Mouse (Mus musculus): Measurements from ENCODE around the gene Ly6g5b. TPM values are rescaled to one million over a fixed set of nuclear protein-coding genes. Genes with fewer than 3 reads are reported as not detected.

Ly6g5b gene
- 0.74 TPM in 1 of 2 replicates, not detected in the other for polyA plus RNA-seq (2011; ENCODE audit: insufficient read length, low read depth, missing spikeins)

DNA sequence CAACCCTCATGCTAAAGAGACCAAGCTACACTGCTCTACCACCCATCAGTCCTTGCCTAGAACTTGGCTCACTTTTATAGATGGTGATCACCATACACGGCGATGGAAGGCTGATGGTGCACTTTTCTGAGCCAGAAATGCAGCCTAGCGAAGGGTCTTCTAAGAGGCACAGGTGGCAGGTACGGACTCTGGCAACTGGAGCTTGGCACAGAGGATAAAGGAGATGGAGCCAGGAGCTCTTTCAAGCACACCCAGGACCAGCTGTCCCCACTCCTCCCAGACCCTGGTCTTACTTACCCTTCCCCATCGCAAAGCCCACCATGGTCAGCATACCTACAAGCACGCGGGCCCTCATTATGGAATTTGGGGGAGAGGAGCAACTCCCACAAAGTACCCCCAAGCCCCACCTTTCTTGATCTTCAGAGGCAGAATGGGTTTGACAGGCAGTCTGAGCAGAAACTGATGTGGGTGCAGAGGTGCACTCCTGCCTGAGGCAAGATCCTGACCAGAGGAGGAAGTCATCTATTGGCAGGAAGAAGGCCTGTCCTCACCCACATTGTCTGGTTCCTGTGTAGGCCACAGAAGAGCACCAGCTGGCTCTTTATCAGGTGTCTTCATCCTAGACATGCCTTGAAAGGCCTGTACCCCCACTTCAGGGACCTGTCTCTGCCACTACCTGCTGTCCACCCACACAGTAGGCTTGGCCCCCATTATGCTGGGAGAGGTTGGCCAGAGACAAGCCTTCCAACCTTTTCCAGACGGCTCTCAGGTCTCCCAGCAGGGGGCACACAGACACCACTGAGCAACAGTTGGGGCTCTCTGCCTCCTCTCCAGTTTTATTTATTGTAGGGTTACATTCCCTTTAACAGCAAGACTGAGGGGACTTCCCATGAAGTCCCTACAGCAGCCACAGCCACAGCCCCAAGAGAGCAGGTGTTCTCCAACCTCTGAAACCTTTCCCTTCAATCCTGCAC is at the start of gene Ly6g5b:
Gene Ly6g5b (minus strand): TSS at position 383 of the 974 bp plus-strand sequence.
- Histone ChIP-seq H3K27ac (ENCODE audit: insufficient read depth, low read length) (no peak within 1 kb of the TSS), H3K4me3 (ENCODE audit: insufficient read depth, low read length) (no peak within 1 kb of the TSS), H3K4me1 (ENCODE audit: control insufficient read depth, insufficient read depth, low read length) (no peaks in the 10 kb centered on the region)
- TF ChIP-seq CTCF (IDR thresholded peaks at IDR 0.05; ENCODE audit: borderline replicate concordance, insufficient read depth, low read length) (0 out of 2 replicates have a peak, but pooled peaks have one; percentile 2), POLR2A (IDR thresholded peaks at IDR 0.05; ENCODE audit: low read depth, low read length) (no peak)

DNA sequence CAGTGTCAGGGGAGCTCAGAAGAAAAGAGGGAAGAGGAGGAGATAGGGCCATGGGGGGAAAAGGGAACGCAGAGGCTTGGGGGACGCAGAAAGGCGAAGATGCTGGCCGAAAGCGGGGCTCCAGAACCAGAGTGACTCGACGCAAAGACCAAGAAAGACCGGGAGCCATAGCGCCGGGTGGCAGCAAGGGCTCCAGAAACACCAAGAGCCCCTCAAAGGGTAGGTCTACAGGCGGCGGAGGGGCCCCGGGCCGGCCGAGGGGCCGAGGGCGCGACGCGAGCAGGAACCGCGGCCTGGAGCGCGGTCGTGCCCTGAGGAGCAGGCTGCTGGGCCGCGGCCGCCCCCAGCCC is 49.0 kb upstream of the Ly6g5b start:
- Histone ChIP-seq H3K4me3 (ENCODE audit: insufficient read depth, low read length) (peak overlapping the region; percentile 100), H3K4me1 (ENCODE audit: control insufficient read depth, insufficient read depth, low read length) (no peaks in the 10 kb centered on the region), H3K27ac (ENCODE audit: insufficient read depth, low read length) (peak overlapping the region; percentile 51)
- TF ChIP-seq CTCF (IDR thresholded peaks at IDR 0.05; ENCODE audit: borderline replicate concordance, insufficient read depth, low read length) (no peak), POLR2A (IDR thresholded peaks at IDR 0.05; ENCODE audit: low read depth, low read length) (no peak)

DNA sequence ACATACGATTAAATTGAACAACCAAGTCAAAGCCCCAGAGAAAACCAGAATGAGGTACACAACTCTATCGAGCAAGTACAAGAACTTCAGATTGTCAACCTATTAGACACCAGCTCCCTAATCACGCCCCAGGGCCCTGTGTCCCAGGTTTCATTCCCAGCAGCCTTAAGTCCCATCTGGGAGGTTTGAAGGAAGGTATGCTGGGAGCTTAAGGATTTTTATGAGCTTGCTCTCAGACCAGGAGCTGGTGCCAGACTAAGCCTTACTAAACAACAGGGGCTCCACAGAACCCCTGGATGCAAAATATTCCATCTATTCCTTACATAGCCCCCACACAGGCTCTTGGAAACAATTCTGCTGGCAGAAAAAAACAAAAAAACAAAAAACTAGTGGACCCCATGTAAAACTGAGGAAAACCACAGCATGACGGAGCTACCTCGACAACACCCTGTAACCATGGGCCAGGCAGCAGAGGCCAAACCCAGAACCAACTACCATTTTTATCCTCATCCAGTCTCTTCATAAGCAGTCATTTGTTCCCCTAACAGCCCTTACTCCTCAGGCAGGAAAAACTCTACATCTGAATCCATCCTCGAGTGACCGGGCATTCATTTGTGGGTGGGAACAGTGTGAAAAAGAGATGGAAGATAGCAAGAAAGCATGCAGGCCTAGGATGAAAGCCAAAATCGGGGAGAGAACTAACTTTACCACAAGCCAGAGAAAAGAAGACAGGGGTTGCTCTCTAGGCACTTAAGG is 48.3 kb upstream of the Ly6g5b start:
- no peak for TF ChIP-seq POLR2A (IDR thresholded peaks at IDR 0.05; ENCODE audit: low read depth, low read length)
- TF ChIP-seq CTCF (IDR thresholded peaks at IDR 0.05; ENCODE audit: borderline replicate concordance, insufficient read depth, low read length) = no peak
- peak overlapping the region; percentile 100 for H3K4me3 ChIP-seq (ENCODE audit: insufficient read depth, low read length)
- H3K27ac ChIP-seq (ENCODE audit: insufficient read depth, low read length) = peak overlapping the region; percentile 51
- H3K4me1 ChIP-seq (ENCODE audit: control insufficient read depth, insufficient read depth, low read length) = no peaks in the 10 kb centered on the region

DNA sequence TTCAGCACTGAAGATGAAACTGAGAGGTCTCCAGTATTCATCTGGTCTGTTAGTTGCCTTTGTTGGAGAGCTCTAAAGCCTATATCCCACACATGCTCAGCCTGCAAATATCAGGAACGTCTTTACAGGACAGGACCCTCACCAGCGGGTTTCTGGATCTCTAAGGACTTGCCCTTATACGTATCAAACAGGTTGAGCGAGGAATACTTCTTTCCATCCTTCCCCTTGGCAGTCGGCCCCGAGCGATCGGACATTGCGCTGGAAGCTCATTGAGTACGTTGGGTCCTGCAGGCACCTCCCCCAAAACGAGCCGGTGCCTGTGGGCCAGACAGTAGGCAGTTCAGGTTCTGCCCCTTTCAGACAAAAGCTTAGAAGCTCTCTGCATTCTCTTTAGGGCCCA is 47.5 kb upstream of the Ly6g5b start:
- Histone ChIP-seq H3K4me1 (ENCODE audit: control insufficient read depth, insufficient read depth, low read length) (no peaks in the 10 kb centered on the region), H3K27ac (ENCODE audit: insufficient read depth, low read length) (no peak overlapping the region), H3K4me3 (ENCODE audit: insufficient read depth, low read length) (peak overlapping the region; percentile 100)
- TF ChIP-seq POLR2A (IDR thresholded peaks at IDR 0.05; ENCODE audit: low read depth, low read length) (no peak), CTCF (IDR thresholded peaks at IDR 0.05; ENCODE audit: borderline replicate concordance, insufficient read depth, low read length) (no peak)

DNA sequence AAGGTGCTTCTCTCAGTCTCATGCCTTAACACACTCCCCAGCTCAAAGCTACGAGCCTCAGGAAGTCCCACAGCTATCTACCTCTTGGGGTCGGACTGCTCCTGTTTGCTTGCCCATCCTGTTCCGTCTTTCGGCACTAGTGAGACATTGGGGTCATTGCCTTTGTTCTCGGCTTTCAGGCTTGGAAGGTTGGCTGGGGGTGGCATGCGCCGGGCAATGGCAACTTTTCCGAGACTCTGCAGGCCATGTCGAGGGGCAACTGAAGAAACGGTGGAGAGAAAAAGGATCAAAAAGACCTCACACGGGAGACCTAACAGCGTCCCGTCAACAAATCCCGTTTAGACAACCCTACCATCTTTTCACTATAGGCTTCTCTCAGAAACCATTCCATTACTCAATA is 46.9 kb upstream of the Ly6g5b start:
- TF ChIP-seq CTCF (IDR thresholded peaks at IDR 0.05; ENCODE audit: borderline replicate concordance, insufficient read depth, low read length) (no peak), POLR2A (IDR thresholded peaks at IDR 0.05; ENCODE audit: low read depth, low read length) (no peak)
- peak overlapping the region; percentile 100 for H3K4me3 ChIP-seq (ENCODE audit: insufficient read depth, low read length)
- no peaks in the 10 kb centered on the region for H3K4me1 ChIP-seq (ENCODE audit: control insufficient read depth, insufficient read depth, low read length)
- no peak overlapping the region for H3K27ac ChIP-seq (ENCODE audit: insufficient read depth, low read length)

DNA sequence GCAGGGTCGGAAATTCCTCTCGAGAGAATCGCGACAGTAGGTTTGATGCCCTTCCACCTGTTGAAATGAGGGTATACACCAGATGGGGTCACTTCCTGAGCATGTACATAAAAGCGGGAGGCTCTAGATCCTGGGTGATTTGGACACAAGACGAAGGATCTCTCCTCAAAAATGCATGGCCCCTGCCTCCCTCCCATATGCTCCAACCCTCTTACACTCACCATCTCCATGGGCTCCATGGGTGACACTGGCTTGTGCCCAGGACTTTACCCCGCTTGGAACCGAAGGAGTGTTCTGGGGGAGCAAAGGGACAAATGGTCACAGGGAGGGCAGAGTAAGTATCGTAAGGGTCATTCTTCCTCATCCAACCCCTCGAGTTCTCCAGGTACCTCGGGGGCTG is 46.2 kb upstream of the Ly6g5b start:
- Histone ChIP-seq H3K27ac (ENCODE audit: insufficient read depth, low read length) (no peak overlapping the region), H3K4me1 (ENCODE audit: control insufficient read depth, insufficient read depth, low read length) (no peaks in the 10 kb centered on the region), H3K4me3 (ENCODE audit: insufficient read depth, low read length) (no peak overlapping the region)
- TF ChIP-seq POLR2A (IDR thresholded peaks at IDR 0.05; ENCODE audit: low read depth, low read length) (no peak), CTCF (IDR thresholded peaks at IDR 0.05; ENCODE audit: borderline replicate concordance, insufficient read depth, low read length) (no peak)

DNA sequence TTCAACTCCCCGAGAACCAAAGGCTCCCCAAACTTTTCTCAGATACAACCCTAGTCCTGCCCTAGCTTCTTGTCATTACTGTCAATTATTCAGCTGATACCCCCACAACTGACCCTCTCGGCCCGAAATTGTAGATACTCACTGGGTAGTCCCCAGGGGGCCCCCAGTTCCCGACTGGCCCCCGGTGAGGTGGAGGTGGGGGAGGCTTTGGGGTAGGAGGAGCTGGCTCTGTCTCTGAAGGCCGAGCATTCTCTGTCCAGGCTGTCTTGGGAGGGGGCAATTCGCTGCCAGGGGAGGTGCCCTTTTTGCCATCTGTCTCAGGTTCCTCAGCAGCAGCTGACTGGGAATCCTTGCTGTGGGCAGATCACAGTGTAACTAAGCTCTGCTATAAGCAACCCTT is 44.4 kb upstream of the Ly6g5b start:
- H3K27ac ChIP-seq (ENCODE audit: insufficient read depth, low read length) = no peak overlapping the region
- no peaks in the 10 kb centered on the region for H3K4me1 ChIP-seq (ENCODE audit: control insufficient read depth, insufficient read depth, low read length)
- no peak overlapping the region for H3K4me3 ChIP-seq (ENCODE audit: insufficient read depth, low read length)

DNA sequence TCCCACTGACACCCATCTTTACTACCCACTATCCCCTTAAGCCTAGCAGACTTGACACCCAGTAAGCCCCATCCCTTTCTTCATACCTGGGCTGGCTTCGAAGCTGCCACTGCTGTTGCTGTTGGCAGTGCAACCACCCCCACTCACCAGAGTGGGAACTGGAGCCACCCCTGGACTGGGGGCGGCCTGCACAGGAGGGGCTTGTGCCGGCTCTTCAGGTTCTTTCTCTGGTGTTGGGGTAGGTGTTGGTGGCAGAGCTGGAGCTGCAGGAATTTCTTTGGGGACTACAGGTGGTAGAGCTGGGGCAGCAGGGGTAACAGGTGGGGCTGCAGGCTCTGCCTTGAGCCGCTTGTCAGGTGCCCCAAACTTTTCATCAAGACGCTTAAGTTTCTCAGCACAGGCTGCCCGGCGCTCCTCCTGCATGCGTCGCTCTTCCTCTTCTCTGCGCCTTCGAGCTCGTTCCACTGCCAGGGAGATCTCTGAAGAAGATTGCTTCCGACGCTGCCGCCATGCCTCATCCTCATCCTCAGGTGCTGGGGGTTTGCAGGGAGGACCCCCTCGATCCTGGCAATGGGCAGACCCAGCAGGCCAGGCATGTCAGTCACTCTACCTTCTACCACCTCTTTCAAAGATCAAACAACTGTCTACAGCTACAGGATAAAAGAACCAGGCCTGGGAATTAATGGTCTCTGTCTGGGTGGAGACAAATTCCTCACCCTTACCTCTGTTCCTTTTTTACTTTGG is 43.8 kb upstream of the Ly6g5b start:
- no peak overlapping the region for H3K4me3 ChIP-seq (ENCODE audit: insufficient read depth, low read length)
- H3K4me1 ChIP-seq (ENCODE audit: control insufficient read depth, insufficient read depth, low read length) = no peaks in the 10 kb centered on the region; the same call in 1 of the 2 replicates
- no peak for TF ChIP-seq POLR2A (IDR thresholded peaks at IDR 0.05; ENCODE audit: low read depth, low read length)
- no peak for TF ChIP-seq CTCF (IDR thresholded peaks at IDR 0.05; ENCODE audit: borderline replicate concordance, insufficient read depth, low read length)
- H3K27ac ChIP-seq (ENCODE audit: insufficient read depth, low read length) = no peak overlapping the region

More for the DNA sequence above, 44.4 kb upstream of the Ly6g5b start:
- TF ChIP-seq CTCF (IDR thresholded peaks at IDR 0.05; ENCODE audit: borderline replicate concordance, insufficient read depth, low read length) = no peak
- TF ChIP-seq POLR2A (IDR thresholded peaks at IDR 0.05; ENCODE audit: low read depth, low read length) = no peak

DNA sequence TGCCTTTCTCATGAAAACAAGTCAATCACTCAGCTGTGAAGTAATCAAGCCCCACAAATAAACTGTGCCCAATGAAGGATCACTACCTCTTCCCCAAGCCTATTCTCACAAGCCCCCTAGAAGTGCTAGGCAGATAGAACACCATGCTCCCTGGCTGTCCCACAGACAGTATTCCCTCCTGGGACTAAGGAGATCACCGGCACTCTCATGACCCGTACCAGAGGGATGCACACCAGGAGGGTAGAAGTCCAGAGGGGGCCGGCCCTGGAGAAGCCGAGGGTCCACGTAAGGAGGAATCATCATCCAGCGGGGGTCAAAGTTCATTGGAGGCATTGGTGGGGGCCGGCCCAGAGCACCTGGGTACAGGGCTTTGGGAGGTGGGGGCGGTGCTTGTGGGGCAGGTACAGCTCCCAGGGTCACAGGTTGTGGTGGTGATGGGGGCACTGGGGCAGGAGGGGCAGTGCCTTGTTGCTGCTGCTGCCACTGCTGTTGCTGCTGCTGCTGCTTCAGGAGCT is 42.5 kb upstream of the Ly6g5b start:
- H3K27ac ChIP-seq (ENCODE audit: insufficient read depth, low read length) = no peak overlapping the region
- TF ChIP-seq CTCF (IDR thresholded peaks at IDR 0.05; ENCODE audit: borderline replicate concordance, insufficient read depth, low read length) = no peak
- TF ChIP-seq POLR2A (IDR thresholded peaks at IDR 0.05; ENCODE audit: low read depth, low read length) = no peak
- no peak overlapping the region for H3K4me3 ChIP-seq (ENCODE audit: insufficient read depth, low read length)
- H3K4me1 ChIP-seq (ENCODE audit: control insufficient read depth, insufficient read depth, low read length) = no peaks in the 10 kb centered on the region; the same call in 1 of the 2 replicates

Measured in embryonic fibroblast, embryonic 13.5 days (primary cell).